Mouse (Mus musculus) C2C12 (cell line): ENCODE measurements around the gene Frmpd1. TPM values are rescaled to one million over a fixed set of nuclear protein-coding genes. Genes with fewer than 3 reads are reported as not detected.
A peak's percentile ranks its signal among the peaks of the same experiment; 100 is the strongest.

ENCODE experiments used
- H3K27me3 ChIP-seq: one replicate; pipeline ENCODE4 v1.6.1; 2011; ENCODE audit not compliant: control insufficient read depth, insufficient read depth, insufficient read length
- H3K36me3 ChIP-seq: one replicate; pipeline ENCODE4 v1.6.1; 2011; ENCODE audit not compliant: control insufficient read depth, insufficient read depth
- H3K4me3 ChIP-seq: one replicate; pipeline ENCODE4 v1.5.1; 2011; ENCODE audit warnings: mild to moderate bottlenecking, control low read depth; ENCODE audit not compliant: poor library complexity, insufficient read depth, severe bottlenecking
- H3K79me2 ChIP-seq: one replicate; pipeline ENCODE4 v1.6.1; 2011; ENCODE audit not compliant: control insufficient read depth, insufficient read depth
- H3K79me3 ChIP-seq: one replicate; pipeline ENCODE4 v1.6.1; 2011; ENCODE audit warnings: low read depth, control low read depth
- H3ac ChIP-seq: one replicate; pipeline ENCODE3; 2011; ENCODE audit warnings: low read depth; ENCODE audit not compliant: control insufficient read depth, insufficient read length
- CEBPB ChIP-seq: IDR thresholded peaks from one replicate; pipeline ENCODE4 v1.6.1; 2011; ENCODE audit warnings: low read depth, mild to moderate bottlenecking, control low read depth, moderate library complexity
- CTCF ChIP-seq: IDR thresholded peaks from one replicate; pipeline ENCODE4 v1.5.1; 2011; ENCODE audit not compliant: control insufficient read depth, insufficient read depth, insufficient read length
- FOSL1 ChIP-seq: IDR thresholded peaks from one replicate; pipeline ENCODE4 v1.8.0; 2011; ENCODE audit warnings: mild to moderate bottlenecking, low read length; ENCODE audit not compliant: poor library complexity, insufficient read depth, severe bottlenecking
- MAX ChIP-seq: IDR thresholded peaks from one replicate; pipeline ENCODE4 v1.6.1; 2011; ENCODE audit warnings: mild to moderate bottlenecking, control low read depth
- MYOD1 ChIP-seq: IDR thresholded peaks from one replicate; pipeline ENCODE4 v1.6.1; 2011; ENCODE audit warnings: low read depth; ENCODE audit not compliant: control insufficient read depth, insufficient read length
- MYOG ChIP-seq: IDR thresholded peaks from one replicate; pipeline ENCODE4 v1.6.1; 2011; ENCODE audit not compliant: control insufficient read depth, insufficient read length; ENCODE audit errors: extremely low read depth
- USF1 ChIP-seq: IDR thresholded peaks from one replicate; pipeline ENCODE4 v1.6.1; 2011; ENCODE audit warnings: low read depth, mild to moderate bottlenecking, control low read depth, moderate library complexity
- long read RNA-seq, 2 experiments: library from polyadenylated mRNA; unstranded; transcript quantifications; one replicate each; pipeline ENCODE4 v2.0.0; 2019 to 2020
- polyA plus RNA-seq: library from polyadenylated mRNA; unstranded; fragments of >200 nt; fragmentation: generic; extraction: Trizol; gene quantifications from one replicate; pipeline ENCODE4 v1.2.1, GENCODE M21; 2012; ENCODE audit warnings: missing spikeins

The Frmpd1 gene
- polyA plus RNA-seq: 9.7 TPM
- long read RNA-seq, experiment 1, partial matches to known transcripts: 0 of 4 reads
- long read RNA-seq, experiment 1, other reads (novel, unspliced or antisense): 4 of 4 reads
- long read RNA-seq, experiment 2, full-length matches to known transcripts: 2 of 6 reads
- long read RNA-seq, experiment 2, partial matches to known transcripts: 2 of 6 reads
- long read RNA-seq, experiment 2, other reads (novel, unspliced or antisense): 2 of 6 reads

DNA sequence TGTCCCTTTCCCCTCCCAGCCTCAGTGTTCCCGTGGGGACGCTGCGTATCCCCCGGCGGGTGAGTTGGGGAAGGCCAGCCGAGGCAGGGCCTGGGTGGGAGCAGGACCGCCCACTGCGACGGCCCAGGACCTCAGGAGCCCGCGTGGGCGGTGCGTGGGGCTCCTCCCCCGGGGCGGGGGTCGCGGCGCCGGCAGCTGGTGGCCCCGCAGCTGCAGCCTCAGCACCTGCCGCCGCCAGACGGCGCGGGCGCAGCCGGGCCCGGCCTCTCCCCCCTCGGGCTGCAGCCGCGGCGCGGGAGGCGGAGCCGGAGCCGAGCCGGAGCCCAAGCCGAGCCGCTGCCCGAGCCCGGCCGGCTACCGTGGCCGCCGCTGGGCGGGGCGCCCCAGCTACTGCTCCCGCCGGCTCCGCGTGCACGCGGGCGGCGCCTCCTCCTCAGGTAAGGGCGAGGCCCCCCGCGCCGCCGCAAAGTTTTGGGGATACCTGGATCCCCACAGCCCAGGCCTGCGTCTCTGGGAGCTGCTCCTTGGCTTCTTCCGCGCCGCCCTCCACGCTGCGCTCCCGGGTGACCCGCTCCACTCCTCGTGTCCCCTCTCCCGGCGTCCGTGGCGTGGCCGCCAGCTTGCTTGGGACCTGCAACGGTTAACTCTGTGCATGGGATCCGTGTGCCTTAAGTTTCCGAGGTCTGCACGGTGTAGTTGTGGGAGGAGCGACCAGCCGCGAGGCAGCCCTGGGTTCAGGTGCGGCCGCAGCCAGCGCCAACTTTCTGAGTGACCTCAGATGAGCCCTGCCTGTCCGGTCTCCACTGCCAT is at the start of gene Frmpd1:
Gene Frmpd1 (plus strand): TSS at position 355 of the 810 bp plus-strand sequence.
- Histone ChIP-seq H3K79me2 (no peaks in the 10 kb centered on the region), H3K36me3 (no peaks in the 10 kb centered on the region), H3K79me3 (no peaks in the 10 kb centered on the region), H3ac (peak within 1 kb of the TSS; percentile 62), H3K4me3 (peak within 1 kb of the TSS; percentile 31), H3K27me3 (no peaks in the 10 kb centered on the region)
- no peak for TF ChIP-seq MAX
- no peak for TF ChIP-seq USF1
- TF ChIP-seq CTCF: peak; percentile 15

DNA sequence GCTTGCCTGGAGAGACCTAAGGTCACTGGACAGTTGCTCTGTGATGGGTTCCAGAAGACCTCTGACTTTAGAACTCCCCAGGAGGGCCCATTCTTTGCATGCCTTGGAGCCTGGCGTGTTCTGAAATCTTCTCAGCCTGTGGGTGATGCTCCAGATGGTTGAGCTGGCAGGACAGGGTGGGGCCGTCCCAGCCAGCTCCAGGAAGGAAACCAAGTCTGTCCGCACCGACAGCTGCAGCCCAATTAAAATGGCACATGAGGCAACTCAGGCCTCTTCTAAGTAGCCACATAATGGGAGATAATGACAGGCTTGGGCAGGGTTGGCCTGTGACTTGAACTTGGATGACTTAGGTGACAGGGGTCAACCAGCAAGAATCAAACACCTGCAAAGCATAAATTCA is 47.0 kb upstream of the Frmpd1 start:
- Histone ChIP-seq H3K4me3 (no peak overlapping the region), H3K27me3 (no peaks in the 10 kb centered on the region), H3K79me3 (no peaks in the 10 kb centered on the region), H3K36me3 (no peaks in the 10 kb centered on the region), H3ac (no peak overlapping the region), H3K79me2 (no peaks in the 10 kb centered on the region)
- no peak for TF ChIP-seq CTCF
- peak; percentile 68 for TF ChIP-seq CEBPB
- TF ChIP-seq USF1: no peak
- TF ChIP-seq MYOG: no peak
- peak; percentile 99 for TF ChIP-seq MYOD1
- TF ChIP-seq FOSL1: no peak
- TF ChIP-seq MAX: no peak

DNA sequence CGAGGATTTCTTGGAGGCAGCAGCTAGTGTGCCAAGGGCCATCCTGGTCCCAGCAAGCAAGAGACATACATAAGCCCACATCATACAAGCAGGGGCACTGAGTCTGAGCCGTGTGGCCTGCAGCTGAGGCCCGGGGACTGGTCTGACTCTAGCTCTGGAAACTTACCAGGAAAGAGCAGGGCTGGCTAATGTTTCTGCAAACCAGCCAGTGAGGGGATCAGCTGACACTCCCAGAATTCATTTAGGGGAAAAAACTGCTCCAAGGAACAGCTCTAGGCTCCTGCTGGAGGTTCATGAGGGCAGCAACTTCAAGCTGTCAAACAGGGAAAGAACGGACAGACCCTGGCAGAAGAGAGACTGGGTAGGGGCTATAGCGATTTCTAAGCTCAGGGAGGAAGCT is 42.8 kb upstream of the Frmpd1 start:
- H3ac ChIP-seq: no peak overlapping the region
- TF ChIP-seq CTCF: no peak
- no peak for TF ChIP-seq MAX
- TF ChIP-seq USF1: peak; percentile 41
- TF ChIP-seq CEBPB: no peak
- TF ChIP-seq MYOD1: no peak
- no peak for TF ChIP-seq FOSL1
- no peaks in the 10 kb centered on the region for H3K79me2 ChIP-seq
- no peaks in the 10 kb centered on the region for H3K27me3 ChIP-seq
- no peaks in the 10 kb centered on the region for H3K36me3 ChIP-seq
- no peaks in the 10 kb centered on the region for H3K79me3 ChIP-seq
- H3K4me3 ChIP-seq: no peak overlapping the region

DNA sequence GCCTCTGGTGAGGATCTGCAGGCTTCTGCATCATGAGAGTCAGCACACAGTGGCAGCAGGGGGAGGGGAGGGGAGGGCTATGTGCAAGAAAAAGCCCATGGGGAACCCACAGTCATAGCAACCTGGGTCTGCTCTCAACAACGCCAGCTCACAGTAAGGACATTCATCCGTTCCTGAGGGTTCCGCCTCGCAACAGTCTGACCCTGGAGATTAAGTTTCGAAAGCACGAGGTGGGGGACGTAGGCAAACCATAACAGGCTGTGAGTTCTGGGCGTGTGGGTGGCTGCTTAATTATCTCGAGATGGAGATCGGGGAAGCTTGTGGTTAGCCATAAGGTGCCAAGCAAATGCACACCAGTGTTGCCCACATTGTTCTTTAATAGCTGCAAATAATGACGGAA is 42.3 kb upstream of the Frmpd1 start:
- no peaks in the 10 kb centered on the region for H3K36me3 ChIP-seq
- H3K27me3 ChIP-seq: no peaks in the 10 kb centered on the region
- H3K79me2 ChIP-seq: no peaks in the 10 kb centered on the region
- no peak overlapping the region for H3ac ChIP-seq
- TF ChIP-seq CTCF (no peak), MYOG (no peak), USF1 (no peak), CEBPB (no peak), MAX (peak; percentile 79)
- H3K4me3 ChIP-seq: no peak overlapping the region
- no peaks in the 10 kb centered on the region for H3K79me3 ChIP-seq

DNA sequence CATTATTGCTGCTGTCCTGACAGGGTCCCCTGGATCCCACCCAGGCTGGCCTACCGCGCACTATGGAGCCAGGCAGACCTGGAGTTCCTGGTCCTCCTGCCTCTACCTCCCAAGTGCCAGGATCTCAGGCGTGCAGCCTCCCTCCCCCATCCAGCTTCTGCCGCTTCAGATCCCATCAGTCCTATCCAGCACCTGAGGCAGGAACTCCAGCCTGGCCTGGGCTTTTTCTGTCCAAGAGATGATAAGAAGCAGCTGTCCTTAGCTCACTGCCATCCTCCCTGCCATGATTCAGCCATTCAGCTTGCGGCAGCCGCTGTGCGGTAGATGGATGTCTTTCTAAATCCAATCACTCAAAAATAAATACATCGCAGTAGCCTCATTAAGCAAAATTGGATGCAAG is 41.7 kb upstream of the Frmpd1 start:
- no peak overlapping the region for H3ac ChIP-seq
- H3K4me3 ChIP-seq: no peak overlapping the region
- no peaks in the 10 kb centered on the region for H3K36me3 ChIP-seq
- no peaks in the 10 kb centered on the region for H3K79me3 ChIP-seq
- TF ChIP-seq MYOG (no peak), USF1 (no peak), FOSL1 (no peak), CEBPB (no peak), MYOD1 (no peak), MAX (no peak), CTCF (no peak)
- no peaks in the 10 kb centered on the region for H3K79me2 ChIP-seq
- no peaks in the 10 kb centered on the region for H3K27me3 ChIP-seq

DNA sequence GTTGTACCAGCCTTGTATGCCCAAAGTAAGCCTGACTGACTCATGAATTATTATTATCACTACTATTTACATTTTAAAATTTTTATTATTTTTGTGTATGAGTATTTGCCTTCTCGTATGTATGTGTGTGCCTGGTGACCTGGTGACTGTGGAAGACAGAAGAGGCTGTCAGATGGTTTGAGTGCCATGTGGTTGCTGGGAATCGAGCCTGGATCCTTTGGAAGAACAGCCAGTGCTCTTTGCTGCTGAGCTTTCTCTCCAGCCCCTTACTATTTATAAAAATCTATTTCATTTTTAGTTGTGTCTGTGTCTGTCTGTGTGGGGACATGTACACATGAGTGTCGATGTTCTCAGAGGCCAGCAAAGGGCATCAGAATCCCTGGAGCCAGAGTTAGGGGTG is 28.2 kb upstream of the Frmpd1 start:
- Histone ChIP-seq H3K79me3 (no peaks in the 10 kb centered on the region), H3K4me3 (no peak overlapping the region), H3K36me3 (no peaks in the 10 kb centered on the region), H3K79me2 (no peaks in the 10 kb centered on the region), H3ac (no peak overlapping the region), H3K27me3 (no peaks in the 10 kb centered on the region)
- TF ChIP-seq MAX (no peak), FOSL1 (no peak), CEBPB (no peak), MYOD1 (no peak), MYOG (no peak), USF1 (no peak), CTCF (no peak)
